Mouse (Mus musculus): ENCODE data around the gene Nxnl2. TPM values are rescaled to one million over a fixed set of nuclear protein-coding genes. Genes with fewer than 3 reads are reported as not detected.

The Nxnl2 gene
- 0.60 and 2.7 TPM in 2 replicates for polyA plus RNA-seq (2012; rRNA removed)

DNA sequence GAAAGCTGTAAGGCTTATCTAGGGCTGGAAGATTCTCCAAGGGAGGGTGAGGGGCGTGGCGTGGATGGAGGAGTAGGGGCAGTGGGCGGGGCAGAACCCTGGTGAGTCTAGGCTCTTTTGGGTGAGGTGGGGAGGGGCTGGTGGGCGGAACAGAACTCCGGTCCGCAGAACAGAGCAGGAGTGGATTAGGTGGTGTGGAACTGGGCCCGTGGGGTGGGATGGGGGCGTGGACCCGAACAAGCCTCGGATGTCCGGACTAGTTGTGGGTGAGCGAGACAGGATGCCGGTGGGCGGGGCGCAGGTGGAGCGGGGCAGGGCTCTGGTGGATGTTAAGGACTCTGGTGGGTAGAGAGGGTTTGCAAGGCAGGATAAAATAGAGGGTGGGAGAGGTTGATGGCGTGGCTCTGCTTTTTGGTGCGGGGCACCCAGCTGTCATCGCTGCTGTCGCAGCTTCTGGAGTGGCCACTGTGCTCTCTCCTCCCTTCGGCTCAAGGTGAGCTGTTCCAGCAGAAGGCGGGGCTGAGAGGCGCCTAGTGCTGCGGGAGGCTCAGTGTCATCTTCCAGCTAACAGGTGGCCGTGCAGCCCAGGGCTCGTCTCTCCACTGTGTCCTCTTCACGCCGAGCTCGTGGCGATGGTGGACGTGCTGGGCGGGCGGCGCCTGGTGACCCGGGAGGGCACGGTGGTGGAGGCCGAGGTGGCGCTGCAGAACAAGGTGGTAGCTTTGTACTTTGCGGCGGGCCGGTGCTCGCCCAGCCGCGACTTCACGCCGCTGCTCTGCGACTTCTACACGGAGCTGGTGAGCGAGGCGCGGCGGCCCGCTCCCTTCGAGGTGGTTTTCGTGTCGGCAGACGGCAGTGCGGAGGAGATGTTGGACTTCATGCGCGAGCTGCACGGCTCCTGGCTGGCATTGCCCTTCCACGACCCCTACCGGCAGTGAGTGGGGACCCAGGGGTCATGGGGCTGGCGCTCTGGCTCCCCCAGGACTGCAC is at the start of gene Nxnl2:
Gene Nxnl2 (plus strand): TSS at position 332 of the 990 bp plus-strand sequence.

Other genes starting within 250 kb of the Nxnl2 start
- gene Spin1, start 70.1 kb upstream of the Nxnl2 start, polyA plus RNA-seq (2012; rRNA removed) = 50.1 and 95.1 TPM in 2 replicates
- 15.9 and 42.8 TPM in 2 replicates for gene S1pr3, start 237.6 kb downstream of the Nxnl2 start, polyA plus RNA-seq (2012; rRNA removed)

All from central nervous system, embryonic 11.5 days (tissue).